Mouse (Mus musculus) midbrain, embryonic 12.5 days (tissue): ENCODE measurements around the gene Bbof1. TPM values are rescaled to one million over a fixed set of nuclear protein-coding genes. Genes with fewer than 3 reads are reported as not detected.

Experiments used
- ATAC-seq: fragments of 200-750 bp; cut with Nextera tagmentation; 2 replicates; pipeline ENCODE4 v1.8.0; 2017; ENCODE audit warnings: low read depth, moderate TSS enrichment, moderate library complexity; ENCODE audit not compliant: low FRiP score
- H3K27ac ChIP-seq: fragments of 300-500 bp; sonication (generic); replicated peaks from 2 replicates; pipeline ENCODE4 v1.5.1; 2016; ENCODE audit warnings: mild to moderate bottlenecking
- H3K27me3 ChIP-seq: fragments of 300-500 bp; sonication (generic); 2 replicates; pipeline ENCODE4 v1.6.1; 2016; ENCODE audit warnings: mild to moderate bottlenecking
- H3K36me3 ChIP-seq: fragments of 300-500 bp; sonication (generic); 2 replicates; pipeline ENCODE4 v1.6.1; 2016
- H3K4me1 ChIP-seq: fragments of 300-500 bp; sonication (generic); 2 replicates; pipeline ENCODE4 v1.6.1; 2016
- H3K4me2 ChIP-seq: fragments of 300-500 bp; sonication (generic); replicated peaks from 2 replicates; pipeline ENCODE4 v1.6.1; 2016; ENCODE audit warnings: mild to moderate bottlenecking, moderate library complexity
- H3K4me3 ChIP-seq: fragments of 300-500 bp; sonication (generic); 2 replicates; pipeline ENCODE4 v1.5.1; 2016; ENCODE audit warnings: mild to moderate bottlenecking
- H3K9ac ChIP-seq: fragments of 300-500 bp; sonication (generic); replicated peaks from 2 replicates; pipeline ENCODE4 v1.6.1; 2016; ENCODE audit warnings: mild to moderate bottlenecking, moderate library complexity
- H3K9me3 ChIP-seq: fragments of 300-500 bp; sonication (generic); 2 replicates; pipeline ENCODE4 v1.6.1; 2016; ENCODE audit warnings: mild to moderate bottlenecking
- WGBS: fragments of 180-500 bp; shearing (Covaris S2); methylation state at CpG from one replicate; pipeline ENCODE4 v1.1.7; 2016; 5-methylcytosine and 5-hydroxymethylcytosine counted together
- polyA plus RNA-seq: library from polyadenylated mRNA; unstranded; fragments of >200 nt; fragmentation: Nextera tagmentation; extraction: Ambion mirVana; gene quantifications from 2 replicates; pipeline ENCODE4 v1.2.1, GENCODE M21; 2016

The Bbof1 gene
- polyA plus RNA-seq, 1 experiment from 2014 or later: 2.6 TPM

GRCm38 (mm10) chr12:84388097-84388496 is 20.8 kb upstream of the Bbof1 start:
- no peak overlapping the region for H3K9ac ChIP-seq
- H3K36me3 ChIP-seq: no peaks in the 10 kb centered on the region
- no peaks in the 10 kb centered on the region for H3K9me3 ChIP-seq
- no peak overlapping the region for H3K4me2 ChIP-seq
- no peaks in the 10 kb centered on the region for H3K4me1 ChIP-seq
- ATAC-seq: no peak
- WGBS: 81% methylated on average over 8 of the region's 8 CpGs
- no peak overlapping the region for H3K27ac ChIP-seq
- H3K4me3 ChIP-seq: no peak overlapping the region
- no peaks in the 10 kb centered on the region for H3K27me3 ChIP-seq

DNA sequence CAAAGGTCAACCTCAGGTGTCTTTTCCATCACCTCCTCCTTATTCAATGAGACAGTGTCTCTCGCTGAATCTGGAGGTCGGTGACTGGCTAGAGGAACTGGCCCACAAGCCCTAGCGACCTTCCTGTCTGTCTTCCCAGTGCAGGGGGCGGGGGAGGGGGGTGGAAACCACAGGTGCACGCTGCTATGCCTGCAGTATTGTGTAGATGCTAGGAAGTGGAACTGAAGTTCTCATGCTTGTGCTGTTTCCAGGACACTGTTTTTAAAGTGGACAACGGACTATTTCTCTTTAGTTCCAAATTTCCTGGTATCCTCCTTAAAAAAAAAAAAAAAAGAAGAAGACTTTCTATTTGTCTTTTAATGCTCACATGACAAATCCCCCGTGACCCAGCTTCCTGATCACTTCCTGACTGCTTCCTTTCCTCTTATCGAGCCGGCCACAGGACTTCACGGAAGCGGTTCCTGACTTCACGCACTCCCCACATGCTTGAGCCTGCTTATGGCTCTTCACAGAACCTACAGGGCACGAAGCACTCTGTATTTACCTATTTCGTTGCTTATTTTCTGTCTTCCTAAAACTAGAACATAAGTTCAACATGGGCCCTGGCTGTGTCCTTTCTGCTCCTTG is 20.0 kb upstream of the Bbof1 start:
- WGBS: 78% methylated on average over 14 of the region's 14 CpGs
- Histone ChIP-seq H3K27ac (no peak overlapping the region), H3K27me3 (no peaks in the 10 kb centered on the region), H3K9ac (no peak overlapping the region), H3K4me2 (no peak overlapping the region), H3K4me3 (no peak overlapping the region), H3K4me1 (no peaks in the 10 kb centered on the region), H3K36me3 (no peaks in the 10 kb centered on the region), H3K9me3 (no peaks in the 10 kb centered on the region)
- ATAC-seq: no peak

DNA sequence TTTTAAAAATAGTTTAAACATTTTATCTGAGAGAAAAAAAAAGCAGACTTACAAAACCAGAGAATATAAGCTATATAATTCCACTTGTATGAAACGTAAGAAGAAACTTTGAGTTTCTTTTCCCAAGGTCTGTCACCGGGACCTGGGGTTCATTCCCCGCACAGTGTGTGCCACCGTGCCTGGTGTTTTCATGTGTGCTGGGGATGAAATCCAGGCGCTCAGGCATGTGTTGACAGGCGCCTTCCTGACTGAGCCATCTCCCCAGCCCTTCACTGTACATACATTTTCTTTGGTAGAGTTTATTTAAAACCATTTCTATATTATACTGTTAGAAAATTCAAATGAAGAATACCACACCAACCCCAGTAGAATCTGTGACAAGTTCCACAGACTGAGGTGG is 18.5 kb upstream of the Bbof1 start:
- Histone ChIP-seq H3K9ac (no peak overlapping the region), H3K4me2 (no peak overlapping the region), H3K9me3 (no peaks in the 10 kb centered on the region), H3K36me3 (no peaks in the 10 kb centered on the region), H3K4me3 (no peak overlapping the region), H3K4me1 (no peaks in the 10 kb centered on the region), H3K27ac (no peak overlapping the region), H3K27me3 (no peaks in the 10 kb centered on the region)
- WGBS: 83% methylated on average over 6 of the region's 6 CpGs
- no peak for ATAC-seq

- no peaks in the 10 kb centered on the region for H3K36me3 ChIP-seq
- H3K9ac ChIP-seq: no peak overlapping the region
- no peak overlapping the region for H3K27ac ChIP-seq
- H3K4me1 ChIP-seq: no peaks in the 10 kb centered on the region
- no peaks in the 10 kb centered on the region for H3K9me3 ChIP-seq
- no peak overlapping the region for H3K4me2 ChIP-seq
- no peaks in the 10 kb centered on the region for H3K27me3 ChIP-seq
- no peak for ATAC-seq
- 95% methylated on average over 4 of the region's 4 CpGs for WGBS
- no peak overlapping the region for H3K4me3 ChIP-seq
Observed at GRCm38 (mm10) chr12:84392681-84393080, 16.2 kb upstream of the Bbof1 start.

DNA sequence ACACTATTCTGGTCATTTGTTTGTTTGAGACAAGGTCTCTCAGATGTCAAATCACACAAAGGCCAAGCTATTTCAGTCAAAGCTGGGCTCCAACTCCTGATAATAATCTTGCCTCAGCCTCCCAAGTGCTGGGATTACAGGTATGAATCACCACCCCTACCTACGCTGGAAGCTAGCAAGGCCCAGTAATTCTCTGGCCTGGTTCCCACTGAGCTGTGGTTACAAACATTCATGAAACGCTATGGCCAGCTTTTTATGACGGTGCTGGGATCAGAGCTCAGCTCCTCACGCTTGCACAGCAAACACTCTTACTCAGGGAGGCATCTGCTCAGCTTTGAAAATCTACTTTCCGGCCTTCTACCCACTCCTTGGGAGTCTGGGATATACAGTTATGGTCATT is 15.0 kb upstream of the Bbof1 start:
- WGBS: 92% methylated on average over 5 of the region's 5 CpGs
- Histone ChIP-seq H3K4me1 (no peaks in the 10 kb centered on the region), H3K4me2 (no peak overlapping the region), H3K4me3 (no peak overlapping the region), H3K9me3 (no peaks in the 10 kb centered on the region), H3K27me3 (no peaks in the 10 kb centered on the region), H3K9ac (no peak overlapping the region), H3K27ac (no peak overlapping the region), H3K36me3 (no peaks in the 10 kb centered on the region)
- ATAC-seq: no peak

- no peaks in the 10 kb centered on the region for H3K4me1 ChIP-seq
- H3K36me3 ChIP-seq: no peaks in the 10 kb centered on the region
- no peak overlapping the region for H3K27ac ChIP-seq
- H3K4me2 ChIP-seq: no peak overlapping the region
- H3K4me3 ChIP-seq: no peak overlapping the region
- no peaks in the 10 kb centered on the region for H3K9me3 ChIP-seq
- 89% methylated on average over 14 of the region's 14 CpGs for WGBS
- H3K27me3 ChIP-seq: no peaks in the 10 kb centered on the region
- no peak for ATAC-seq
- no peak overlapping the region for H3K9ac ChIP-seq
Observed at GRCm38 (mm10) chr12:84396947-84397679, 11.8 kb upstream of the Bbof1 start.

GRCm38 (mm10) chr12:84397685-84398084 is 11.2 kb upstream of the Bbof1 start:
- Histone ChIP-seq H3K27ac (no peak overlapping the region), H3K27me3 (no peaks in the 10 kb centered on the region)
- no peak for ATAC-seq

DNA sequence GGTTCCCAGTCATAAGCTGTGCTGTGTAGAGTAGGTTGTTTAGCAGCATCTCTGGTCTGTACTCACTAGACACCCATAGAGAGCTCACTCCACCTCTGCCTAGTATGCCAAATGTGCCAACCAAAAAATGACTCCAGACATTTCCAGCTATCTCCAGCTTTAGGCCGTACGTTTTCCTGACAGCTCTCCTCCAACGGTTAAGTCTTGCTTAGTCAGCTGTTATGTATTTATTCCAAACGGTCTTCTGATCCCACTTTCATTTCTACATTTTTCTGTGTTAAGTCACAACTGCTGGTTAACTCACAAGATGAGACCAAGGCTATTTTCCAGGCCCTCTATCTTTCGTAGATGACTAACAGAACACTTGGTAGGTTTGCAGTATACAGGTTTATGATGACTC is 10.2 kb upstream of the Bbof1 start:
- ATAC-seq: no peak

More at GRCm38 (mm10) chr12:84397685-84398084, 11.2 kb upstream of the Bbof1 start:
- Histone ChIP-seq H3K36me3 (no peaks in the 10 kb centered on the region), H3K4me2 (no peak overlapping the region), H3K9me3 (no peaks in the 10 kb centered on the region), H3K4me1 (no peaks in the 10 kb centered on the region), H3K4me3 (no peak overlapping the region), H3K9ac (no peak overlapping the region)

DNA sequence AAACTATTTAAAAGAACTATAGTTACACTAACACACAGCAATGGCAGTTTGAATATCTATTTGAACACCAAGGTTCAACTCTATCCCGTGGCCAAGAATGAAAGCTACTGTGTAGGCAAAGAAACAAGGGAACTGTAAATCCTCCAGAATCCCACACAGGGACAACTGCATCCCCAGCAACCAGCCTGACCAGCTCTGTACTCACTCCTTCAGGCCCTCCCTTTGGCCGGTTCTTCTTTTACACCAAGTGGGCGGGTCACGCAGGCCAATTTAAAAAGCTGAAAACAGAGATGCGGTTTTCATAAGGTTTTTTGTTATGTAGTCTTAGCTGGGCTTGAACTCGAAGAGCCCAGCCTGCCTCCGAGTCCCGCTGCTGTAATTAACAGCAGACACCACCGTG is 9.7 kb upstream of the Bbof1 start:
- no peaks in the 10 kb centered on the region for H3K36me3 ChIP-seq
- H3K4me1 ChIP-seq: no peaks in the 10 kb centered on the region
- H3K4me3 ChIP-seq: no peak overlapping the region
- no peaks in the 10 kb centered on the region for H3K27me3 ChIP-seq
- WGBS: 83% methylated on average over 9 of the region's 9 CpGs
- H3K27ac ChIP-seq: no peak overlapping the region
- H3K9me3 ChIP-seq: no peaks in the 10 kb centered on the region
- H3K4me2 ChIP-seq: no peak overlapping the region
- ATAC-seq: no peak
- no peak overlapping the region for H3K9ac ChIP-seq

More for the DNA sequence above, 10.2 kb upstream of the Bbof1 start:
- H3K9ac ChIP-seq: no peak overlapping the region
- H3K36me3 ChIP-seq: no peaks in the 10 kb centered on the region
- H3K4me2 ChIP-seq: no peak overlapping the region
- no peaks in the 10 kb centered on the region for H3K9me3 ChIP-seq
- H3K4me1 ChIP-seq: no peaks in the 10 kb centered on the region
- no peaks in the 10 kb centered on the region for H3K27me3 ChIP-seq
- WGBS: 89% methylated on average over 5 of the region's 5 CpGs
- no peak overlapping the region for H3K4me3 ChIP-seq
- H3K27ac ChIP-seq: no peak overlapping the region

DNA sequence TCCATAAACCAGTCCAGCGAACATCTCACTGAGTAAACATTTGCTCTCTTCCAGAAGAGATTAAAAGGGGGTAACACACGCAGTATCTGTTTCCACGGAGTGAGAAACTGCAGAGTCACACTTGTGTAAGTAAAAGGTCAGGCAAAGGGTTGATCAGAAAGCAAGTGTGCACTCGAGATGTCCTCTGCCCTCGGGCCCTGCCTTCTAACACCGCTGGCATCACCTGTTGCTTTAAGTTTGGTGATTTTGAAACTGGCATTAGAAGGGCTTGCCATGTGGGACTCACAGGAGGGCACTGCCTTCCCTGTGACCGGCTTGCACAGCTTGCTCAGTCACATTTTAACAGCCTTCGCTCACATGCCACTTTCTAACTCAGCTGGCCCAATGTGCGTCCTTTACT is 9.2 kb upstream of the Bbof1 start:
- H3K27me3 ChIP-seq: no peaks in the 10 kb centered on the region
- 81% methylated on average over 9 of the region's 9 CpGs for WGBS
- H3K4me3 ChIP-seq: no peak overlapping the region
- no peaks in the 10 kb centered on the region for H3K4me1 ChIP-seq
- no peaks in the 10 kb centered on the region for H3K9me3 ChIP-seq
- ATAC-seq: no peak
- H3K9ac ChIP-seq: no peak overlapping the region
- H3K4me2 ChIP-seq: no peak overlapping the region
- no peaks in the 10 kb centered on the region for H3K36me3 ChIP-seq
- no peak overlapping the region for H3K27ac ChIP-seq

- no peak for ATAC-seq
- Histone ChIP-seq H3K4me1 (no peaks in the 10 kb centered on the region), H3K9ac (no peak overlapping the region), H3K27ac (no peak overlapping the region), H3K27me3 (no peaks in the 10 kb centered on the region), H3K36me3 (no peaks in the 10 kb centered on the region), H3K4me2 (no peak overlapping the region), H3K4me3 (no peak overlapping the region), H3K9me3 (no peaks in the 10 kb centered on the region)
- WGBS: 87% methylated on average over 3 of the region's 3 CpGs
Observed at GRCm38 (mm10) chr12:84400068-84400467, 8.8 kb upstream of the Bbof1 start.

DNA sequence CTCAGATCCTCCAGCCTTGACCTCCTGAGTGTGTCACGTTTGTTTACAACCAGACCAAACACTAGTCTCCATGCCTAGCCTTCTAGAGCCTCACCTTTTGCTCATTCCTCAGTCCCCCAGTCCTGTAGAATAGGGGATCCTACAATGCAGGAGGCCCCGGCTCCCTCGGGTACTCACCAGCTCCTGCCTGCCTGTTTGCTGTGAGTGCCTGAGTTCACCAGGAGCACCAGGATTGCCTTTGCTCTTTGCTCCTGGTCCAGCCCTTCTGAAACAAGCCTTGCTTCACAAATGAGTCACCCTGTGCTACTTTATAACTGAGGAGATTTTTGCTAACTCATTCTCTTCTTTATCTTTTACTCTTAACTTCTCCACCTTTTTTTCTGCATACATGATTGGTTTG is 8.2 kb upstream of the Bbof1 start:
- WGBS: 71% methylated on average over 3 of the region's 3 CpGs

DNA sequence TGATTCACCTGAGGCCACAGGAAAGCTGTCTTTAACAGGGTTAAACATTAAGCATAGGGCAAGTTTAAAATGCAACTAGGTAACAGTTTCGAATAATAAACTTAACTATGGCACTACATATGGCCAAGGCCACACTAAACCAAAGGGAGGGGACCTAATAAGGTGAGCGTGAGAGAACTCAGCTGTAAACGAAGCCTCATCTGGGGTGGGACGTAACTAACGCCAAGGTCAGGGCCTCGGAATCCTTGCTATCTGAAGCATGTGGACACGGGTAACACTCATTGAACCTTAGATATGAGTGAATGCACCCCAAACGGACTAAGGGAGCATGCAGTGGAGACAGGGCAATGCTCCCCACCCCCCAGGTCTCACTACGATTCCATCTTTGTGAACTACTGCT is 5.9 kb upstream of the Bbof1 start:
- Histone ChIP-seq H3K4me2 (no peak overlapping the region), H3K4me1 (peaks cover 3% of the 10 kb centered on the region), H3K36me3 (no peaks in the 10 kb centered on the region), H3K27me3 (no peaks in the 10 kb centered on the region), H3K4me3 (no peak overlapping the region), H3K9me3 (no peaks in the 10 kb centered on the region), H3K9ac (no peak overlapping the region), H3K27ac (no peak overlapping the region)
- ATAC-seq: no peak
- 73% methylated on average over 9 of the region's 9 CpGs for WGBS

More for the DNA sequence above, 8.2 kb upstream of the Bbof1 start:
- Histone ChIP-seq H3K4me2 (no peak overlapping the region), H3K9me3 (no peaks in the 10 kb centered on the region), H3K9ac (no peak overlapping the region), H3K27me3 (no peaks in the 10 kb centered on the region), H3K4me1 (no peaks in the 10 kb centered on the region), H3K4me3 (no peak overlapping the region), H3K36me3 (no peaks in the 10 kb centered on the region), H3K27ac (no peak overlapping the region)
- ATAC-seq: no peak
